Mouse (Mus musculus) heart, adult 8-10 months (tissue): ENCODE data around the gene Rnft2. TPM values are rescaled to one million over a fixed set of nuclear protein-coding genes. Genes with fewer than 3 reads are reported as not detected.
A peak's percentile ranks its signal among the peaks of the same experiment; 100 is the strongest.

Source experiments
- DNase-seq: peaks from one replicate; pipeline ENCODE4 v3.0.0; 2022; ENCODE audit warnings: low spot score
- total RNA-seq, 4 experiments: library from RNA; stranded (reverse); gene quantifications; 2 replicates each; pipeline ENCODE4 v1.2.4; 2022

Rnft2 gene
- total RNA-seq, 4 experiments from 2014 or later, result 1.8 to 2.3 (median 2.0) TPM

DNA sequence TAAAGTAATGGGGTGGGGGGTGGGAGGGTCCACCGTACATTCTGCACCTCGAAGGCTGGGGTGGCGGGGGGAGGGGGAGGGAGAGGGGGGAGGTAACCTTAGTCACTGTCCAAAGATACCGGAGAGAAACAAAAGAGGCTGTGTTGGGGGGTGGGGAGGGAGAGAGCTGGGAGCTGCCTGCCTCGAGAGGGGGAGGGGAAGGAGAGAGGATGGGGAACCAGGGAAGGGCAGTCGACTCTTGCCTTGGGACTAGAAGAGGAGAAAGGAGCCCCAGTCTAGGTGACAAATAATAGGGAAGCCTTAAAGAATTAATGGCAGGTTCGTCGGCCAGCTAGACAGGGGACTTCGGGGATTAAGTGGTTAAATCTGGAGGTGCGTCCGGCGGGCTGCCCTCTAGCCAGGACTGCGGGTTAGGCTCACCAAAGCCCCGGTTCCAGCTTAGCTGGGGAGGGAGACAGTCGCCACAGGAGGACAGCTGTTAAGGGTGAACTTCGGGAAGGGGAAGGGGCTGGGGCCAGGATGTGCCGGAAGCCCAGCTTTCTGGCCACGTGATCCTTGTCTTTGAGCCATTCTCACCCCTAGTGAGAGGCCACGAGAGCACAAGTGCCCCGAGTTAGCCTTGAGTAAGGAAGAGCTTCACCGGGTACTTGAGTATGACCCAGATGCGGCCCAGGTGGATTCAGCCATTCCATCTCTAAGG is 70.5 kb downstream of the Rnft2 start:
- no peak for DNase-seq

DNA sequence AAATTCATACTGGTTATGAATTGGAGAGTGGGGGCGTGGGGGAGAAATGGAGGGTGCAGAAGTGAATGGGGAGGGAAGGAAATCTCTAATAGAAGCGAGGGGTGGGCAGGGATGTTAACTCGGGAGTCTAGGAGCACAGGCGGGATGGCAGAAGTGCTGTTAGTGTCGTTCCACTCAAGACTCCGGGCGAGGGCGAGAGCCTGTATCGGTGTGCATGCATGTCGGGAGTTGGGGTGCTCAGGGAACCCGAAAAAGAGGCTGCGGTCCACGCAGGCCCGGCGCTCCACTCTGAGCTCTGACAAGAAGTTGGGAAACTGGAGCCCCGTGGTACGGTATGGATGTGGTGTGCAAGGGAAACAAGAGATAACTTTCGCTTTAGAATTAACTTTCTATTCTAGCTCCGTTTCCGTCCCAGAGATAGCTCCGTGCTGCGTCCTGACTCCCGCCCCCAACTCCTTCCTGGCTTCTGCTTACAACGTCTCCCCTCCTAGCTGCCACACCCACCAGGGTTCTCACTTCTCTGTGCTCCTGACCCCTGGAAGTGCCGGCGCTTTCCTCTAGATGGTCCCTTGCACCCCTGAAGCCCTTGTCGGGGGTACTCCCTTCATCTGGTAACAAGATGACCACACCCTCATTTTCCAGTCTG is 72.7 kb downstream of the Rnft2 start:
- no peak for DNase-seq

DNA sequence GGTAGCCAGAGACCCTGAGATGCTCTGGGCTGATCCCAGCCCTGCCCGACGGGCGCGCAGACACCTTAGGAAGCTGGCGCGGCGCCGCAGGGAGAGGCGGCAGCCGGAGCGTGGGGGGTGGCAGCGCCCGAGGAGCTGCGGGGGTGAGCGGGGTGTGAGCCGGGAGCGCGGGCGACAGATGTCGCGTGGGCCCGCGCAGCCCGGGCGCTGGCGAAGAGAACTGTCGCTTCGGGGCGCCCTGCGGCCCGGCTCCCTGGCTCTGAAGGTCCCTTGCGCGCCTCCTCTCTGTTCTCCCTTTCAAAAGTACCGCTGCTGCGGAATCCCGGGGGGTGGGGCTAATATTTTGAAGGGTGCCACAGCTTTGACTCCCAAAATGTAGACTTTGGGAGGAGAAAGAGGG is 73.3 kb downstream of the Rnft2 start:
- no peak for DNase-seq

DNA sequence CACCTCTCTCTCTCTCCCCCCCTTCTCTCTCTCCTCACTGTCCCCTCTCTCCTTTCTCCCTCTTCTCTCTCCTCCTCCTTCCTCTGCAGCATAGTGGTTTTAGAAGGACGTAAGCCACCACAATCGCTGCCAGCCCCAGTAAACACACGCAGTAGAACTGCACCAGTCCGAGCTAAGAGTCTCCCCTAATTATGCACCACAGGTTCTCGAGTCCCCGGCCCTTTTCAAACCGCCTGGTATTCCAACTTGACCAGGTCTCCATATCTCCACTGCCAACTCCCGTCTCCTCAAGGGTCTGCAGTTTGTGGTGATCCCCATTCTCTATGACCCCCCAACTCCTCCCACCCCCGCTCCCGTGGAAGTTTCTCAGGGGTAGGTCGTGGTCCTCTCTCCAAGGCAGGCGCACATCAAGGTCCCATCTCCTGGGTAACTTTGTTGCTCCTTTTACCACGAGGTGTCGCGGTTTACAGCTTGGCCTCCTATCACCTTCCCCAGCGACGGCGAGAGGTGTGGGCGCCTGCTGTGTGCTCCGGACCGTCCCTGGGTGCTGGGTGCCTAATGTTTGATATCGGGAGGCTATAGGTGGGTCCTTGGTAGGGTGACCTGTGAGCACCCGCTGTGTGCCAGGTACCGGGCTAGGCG is 73.9 kb downstream of the Rnft2 start:
- DNase-seq, result no peak

DNA sequence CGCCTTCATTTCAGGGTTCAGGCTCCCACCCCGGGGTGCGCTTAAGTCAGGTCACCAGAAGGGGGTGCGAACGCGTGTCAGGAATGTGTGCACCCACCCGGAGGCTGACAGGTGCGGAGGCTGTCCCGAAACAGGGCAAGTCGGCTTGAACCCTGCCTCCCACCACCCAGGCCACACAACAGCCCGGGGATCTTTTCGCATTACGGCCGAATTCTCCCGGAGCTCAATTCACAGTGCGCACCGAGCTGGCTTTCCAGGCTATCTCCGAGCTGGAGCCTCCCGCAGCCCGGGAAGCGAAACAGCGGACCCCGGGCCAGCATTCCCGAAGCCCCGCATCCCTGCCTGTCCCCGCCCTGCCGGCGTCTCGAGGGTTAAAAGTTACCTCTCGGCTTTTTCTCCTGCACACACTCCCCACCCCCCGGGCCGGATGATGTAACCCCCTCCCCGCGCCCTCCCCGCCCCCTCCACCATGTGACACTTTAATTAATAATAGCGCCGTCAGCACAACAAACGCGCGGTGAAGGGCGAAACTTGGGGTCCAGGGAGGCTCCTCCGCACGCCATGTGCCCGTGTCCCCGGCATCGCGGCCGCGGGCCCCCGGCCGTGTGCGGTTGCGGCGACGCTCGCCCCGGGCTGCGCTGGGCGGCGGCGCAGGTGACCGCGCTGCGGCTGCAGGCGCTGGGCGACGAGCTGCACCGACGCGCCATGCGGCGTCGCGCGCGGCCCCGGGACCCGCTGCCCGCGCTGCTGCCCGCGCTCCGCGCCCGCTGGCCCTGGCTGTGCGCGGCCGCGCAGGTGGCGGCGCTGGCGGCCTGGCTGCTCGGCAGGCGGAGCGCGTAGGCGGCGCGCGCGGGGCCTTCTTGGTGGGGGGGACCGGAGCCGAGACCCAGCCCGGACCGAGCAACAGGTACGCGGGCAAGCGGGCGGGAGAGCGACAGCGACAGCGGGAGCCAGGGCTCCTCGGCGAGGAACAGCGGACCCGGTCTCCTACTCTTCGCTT is 75.4 kb downstream of the Rnft2 start:
- no peak for DNase-seq

DNA sequence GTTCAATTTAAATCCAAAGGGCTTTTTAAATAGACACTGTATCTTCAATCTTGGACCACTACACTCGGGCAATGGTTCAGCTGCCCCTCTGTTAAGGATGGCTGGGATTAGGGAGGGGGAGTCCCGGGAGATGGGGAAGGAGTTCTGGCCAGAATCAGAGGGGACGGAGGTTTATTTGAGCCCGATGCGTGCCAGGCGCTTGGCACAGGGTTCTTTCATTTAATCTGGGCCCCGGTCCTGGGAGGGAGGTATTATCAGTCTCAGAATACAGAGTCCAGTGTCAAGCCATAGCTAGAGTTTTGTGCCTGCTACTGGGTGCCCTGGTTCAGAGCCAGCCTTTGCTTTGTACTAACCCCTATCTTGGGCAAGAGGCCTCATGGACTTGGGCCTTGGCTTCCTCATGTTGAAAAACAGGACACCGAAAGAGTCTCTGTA is 77.3 kb downstream of the Rnft2 start:
- DNase-seq, result no peak

DNA sequence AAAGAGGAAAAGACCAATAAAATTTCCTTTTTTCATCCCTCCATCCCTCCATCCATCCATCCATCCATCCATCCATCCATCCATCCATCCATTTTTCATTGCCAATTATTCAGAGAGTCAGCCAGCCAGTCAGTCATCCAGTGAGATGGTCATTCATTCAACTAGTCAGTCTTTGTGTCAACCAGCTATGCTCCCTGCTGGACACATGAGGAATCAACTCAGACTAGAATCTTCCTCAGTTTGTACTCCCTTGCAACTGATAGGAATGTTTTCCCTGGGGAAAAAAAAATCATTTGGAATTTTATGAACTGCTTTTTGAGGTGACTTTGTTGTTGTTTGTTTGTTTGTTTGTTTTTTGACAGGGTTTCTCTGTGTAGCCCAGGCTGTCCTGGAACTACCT is 79.5 kb downstream of the Rnft2 start:
- no peak for DNase-seq

DNA sequence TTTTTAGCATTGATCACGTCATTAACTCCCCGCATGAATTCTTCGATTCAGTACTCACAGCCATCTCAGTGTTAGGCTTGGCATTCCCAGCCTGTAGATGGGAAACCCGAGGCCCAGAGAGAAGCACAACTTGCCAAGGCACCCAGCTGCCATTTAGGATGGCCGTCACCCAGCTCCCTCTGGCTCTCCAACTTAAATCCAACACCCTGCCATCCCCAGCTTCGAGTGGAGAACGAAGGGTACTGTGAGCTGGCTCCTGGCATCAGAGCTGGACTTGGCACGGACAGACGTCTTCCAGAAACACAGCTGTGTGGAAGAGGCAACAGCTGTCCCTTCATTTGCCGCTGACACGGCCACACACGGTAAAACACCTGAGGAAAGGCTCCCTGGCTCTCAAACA is 80.3 kb downstream of the Rnft2 start, which contains the start of gene Hrk:
Hrk (plus strand) TSS at position 68 of the 400 bp plus-strand sequence.
- no peak for DNase-seq

DNA sequence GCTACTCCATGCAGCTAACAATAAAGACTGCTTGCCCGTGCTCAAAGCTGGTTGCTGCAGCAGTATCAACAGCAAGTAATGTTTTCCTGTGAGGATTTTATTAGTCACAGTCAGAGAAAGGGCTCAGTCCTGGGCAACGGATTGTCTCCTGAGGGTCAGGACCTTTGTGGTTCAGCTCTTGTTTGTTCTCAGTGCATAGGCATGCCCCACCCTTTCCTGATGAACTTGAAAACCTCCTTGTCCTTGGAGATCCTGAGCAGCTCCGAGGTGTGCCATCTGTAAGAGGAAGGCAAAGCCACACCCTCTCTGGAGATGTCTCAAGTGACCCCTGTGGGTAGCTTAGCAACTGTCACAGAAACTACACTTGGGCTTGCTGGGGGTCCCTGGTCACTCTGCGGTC is 84.2 kb downstream of the Rnft2 start:
- DNase-seq, result no peak

DNA sequence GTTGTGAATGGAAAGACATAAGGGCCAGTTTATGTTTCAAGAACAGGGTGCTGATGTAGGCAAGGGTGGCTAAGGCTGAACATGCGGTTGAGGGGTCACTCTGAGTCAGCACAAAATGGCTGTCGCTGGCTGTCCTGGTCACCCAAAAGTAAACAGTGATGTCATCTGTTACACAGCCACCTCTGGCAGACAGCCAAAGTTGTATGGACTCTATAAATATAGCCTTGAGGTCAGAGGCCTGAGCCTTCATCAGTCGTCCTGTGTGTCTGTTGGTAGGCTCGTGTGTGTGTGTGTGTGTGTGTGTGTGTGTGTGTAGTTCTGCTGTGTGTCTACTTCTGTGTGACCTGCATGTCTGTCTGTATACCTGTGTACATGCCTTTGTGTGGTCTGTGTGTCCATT is 87.9 kb downstream of the Rnft2 start:
- no peak for DNase-seq

DNA sequence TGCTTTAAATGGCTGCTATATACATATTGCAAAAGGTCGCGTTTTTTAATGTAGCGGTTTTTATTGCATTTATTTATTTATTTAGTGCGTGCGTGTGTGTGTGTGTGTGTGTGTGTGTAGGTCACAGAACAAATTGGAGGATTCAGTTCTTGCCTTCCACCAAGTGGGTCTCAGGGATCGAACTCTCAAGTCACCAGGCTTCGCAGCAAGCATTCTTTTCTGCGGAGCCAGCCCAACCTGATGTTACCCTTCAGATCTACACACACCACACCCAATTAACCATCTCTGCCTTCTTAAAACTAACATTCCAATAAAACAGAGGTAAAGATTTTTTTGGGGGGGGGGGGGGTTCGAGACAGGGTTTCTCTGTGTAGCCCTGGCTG is 89.4 kb downstream of the Rnft2 start:
- DNase-seq, result no peak

DNA sequence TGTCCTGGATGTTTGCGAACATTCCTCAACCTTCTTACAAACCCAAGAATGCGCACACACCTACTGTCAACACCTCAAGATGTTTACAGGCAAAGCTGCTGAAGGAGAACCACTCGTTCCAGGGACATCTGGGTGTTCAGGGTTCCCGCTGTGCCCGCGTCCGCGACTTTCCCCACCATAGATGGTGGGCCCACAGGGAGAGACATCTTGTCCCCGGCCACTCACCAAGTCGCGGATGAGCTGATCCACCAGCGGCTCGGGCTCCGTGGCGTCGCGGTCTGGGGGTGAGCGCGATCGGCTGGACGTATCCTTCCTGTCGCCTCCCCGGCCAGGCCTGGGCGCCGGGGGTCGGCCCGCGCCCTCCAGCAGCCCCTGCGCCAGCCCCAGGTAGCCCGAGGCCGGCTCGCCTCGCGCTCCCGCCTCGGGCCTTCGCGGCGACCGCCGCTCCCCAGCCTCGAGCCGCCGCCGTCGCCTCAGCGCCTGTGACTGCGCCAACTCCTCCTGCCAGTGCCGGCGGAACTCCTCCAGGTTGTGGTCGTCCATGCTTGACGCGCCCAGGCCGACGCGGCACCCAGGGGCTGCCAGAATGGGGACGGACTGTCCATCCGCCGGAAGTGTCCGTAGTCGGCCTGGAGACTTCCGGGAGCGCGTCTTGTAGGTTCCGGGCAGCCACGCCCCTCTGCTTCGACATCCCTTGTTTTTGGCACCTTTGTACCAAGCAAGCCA is 89.9 kb downstream of the Rnft2 start, which contains the start of gene Fbxw8:
Fbxw8 (minus strand) TSS at position 626 of the 726 bp plus-strand sequence.
- DNase-seq, result peak; percentile 75

DNA sequence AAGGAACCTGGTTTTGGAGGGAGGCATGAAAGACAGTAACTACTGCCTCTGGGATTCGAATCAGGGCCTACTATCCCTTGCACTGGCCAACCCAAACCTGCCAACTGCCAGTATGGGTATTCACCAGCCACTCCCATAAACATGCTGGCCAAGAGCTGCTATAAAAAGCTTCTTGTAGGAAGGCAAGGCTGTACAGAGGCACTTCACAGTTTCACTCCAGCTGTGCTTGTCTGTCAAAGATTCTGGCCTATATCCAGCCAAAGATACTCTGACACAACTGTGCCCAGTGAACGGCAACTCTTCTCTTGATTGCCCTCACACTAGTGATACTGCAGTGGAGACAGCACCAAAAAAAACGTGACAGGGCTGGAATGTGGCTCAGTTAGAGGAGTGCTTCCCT is 95.2 kb downstream of the Rnft2 start:
- DNase-seq, result peak; percentile 43

DNA sequence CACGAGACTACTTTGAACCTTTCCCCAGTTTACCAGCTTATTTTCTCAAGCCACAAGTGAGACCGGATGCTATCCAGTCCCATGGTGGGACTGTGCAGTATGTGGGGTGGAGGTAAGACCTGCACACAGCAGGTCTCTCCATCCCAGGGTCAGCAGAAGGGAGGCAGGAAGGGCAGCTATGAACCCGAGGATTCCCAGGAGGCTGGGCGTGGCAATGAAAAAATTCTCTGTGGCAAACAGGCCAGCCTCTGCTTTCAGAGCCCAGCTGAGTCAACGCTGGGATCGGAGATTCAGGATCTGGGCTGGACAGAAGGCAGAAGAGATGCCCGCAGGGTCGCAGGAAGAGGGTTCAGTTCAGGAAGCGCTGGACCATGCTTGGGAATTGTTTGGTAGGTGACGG is 97.7 kb downstream of the Rnft2 start:
- no peak for DNase-seq

DNA sequence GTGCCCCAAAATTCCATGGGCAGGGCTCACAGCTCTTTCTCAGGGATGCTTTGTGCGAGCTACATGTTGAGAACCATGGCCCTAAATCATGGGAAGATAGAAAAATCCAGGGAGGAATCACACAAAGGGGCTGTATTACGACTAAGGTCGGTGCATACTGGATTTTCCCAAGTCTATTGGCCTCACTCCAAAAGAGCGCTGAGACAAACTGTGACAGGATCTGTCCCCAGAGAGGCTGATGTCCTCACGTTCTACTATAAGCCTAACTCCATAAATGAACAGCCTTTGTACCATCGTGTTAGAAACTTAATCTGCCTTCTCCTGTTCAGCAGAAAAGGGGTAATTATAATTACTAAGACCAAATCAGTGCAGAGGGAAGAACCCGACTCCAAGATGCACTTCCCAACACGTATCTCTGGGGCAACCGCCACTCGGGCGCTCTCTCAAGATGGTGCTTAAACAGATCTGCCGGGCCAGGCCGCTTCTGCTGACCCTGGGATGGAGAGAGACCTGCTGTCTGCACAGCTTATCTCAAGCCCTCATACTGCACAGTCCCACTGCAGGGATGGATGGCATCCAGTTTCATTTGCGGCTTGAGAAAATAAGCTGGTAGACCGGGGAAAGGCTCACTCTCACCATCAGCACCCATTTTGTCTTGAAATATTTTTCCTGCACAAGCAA is 98.8 kb downstream of the Rnft2 start:
- DNase-seq, result peak; percentile 72

DNA sequence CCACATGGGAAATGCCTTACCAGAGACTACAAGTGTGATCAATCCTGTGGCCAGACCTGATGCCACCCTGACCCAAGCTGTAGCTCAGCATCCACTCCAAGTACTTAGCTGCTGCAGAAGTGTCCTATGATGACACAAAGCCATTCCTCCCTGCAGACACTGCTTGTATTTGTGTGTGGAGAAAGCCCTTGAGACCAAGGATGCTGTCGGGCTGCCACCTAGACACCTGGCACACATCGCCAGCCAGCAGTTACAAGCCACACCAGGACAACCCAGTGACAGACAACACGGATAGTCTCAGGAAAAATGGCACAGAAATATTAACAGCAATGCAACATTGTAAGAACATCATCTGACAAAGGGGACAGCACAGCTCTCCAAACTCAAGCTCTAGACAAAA is 99.5 kb downstream of the Rnft2 start:
- no peak for DNase-seq

DNA sequence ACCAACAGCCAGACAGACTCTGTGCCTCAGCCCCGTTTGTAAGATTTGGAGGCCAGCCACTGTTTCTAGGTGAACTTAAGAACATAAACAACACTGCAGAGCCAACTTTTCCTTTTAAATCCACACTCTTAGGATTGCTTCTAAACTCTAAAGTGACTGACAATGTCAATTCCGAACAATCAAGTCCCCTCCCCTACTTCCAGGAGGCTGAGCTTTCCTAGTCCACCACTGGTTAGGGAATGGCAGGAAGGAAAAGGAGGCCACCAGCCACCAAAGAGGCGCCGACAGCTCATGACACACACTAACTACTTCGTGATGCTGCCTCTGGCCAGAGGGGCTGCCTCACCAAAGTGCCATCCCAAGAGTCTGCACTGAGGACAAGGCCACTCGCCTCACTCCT is 100.1 kb downstream of the Rnft2 start:
- no peak for DNase-seq

DNA sequence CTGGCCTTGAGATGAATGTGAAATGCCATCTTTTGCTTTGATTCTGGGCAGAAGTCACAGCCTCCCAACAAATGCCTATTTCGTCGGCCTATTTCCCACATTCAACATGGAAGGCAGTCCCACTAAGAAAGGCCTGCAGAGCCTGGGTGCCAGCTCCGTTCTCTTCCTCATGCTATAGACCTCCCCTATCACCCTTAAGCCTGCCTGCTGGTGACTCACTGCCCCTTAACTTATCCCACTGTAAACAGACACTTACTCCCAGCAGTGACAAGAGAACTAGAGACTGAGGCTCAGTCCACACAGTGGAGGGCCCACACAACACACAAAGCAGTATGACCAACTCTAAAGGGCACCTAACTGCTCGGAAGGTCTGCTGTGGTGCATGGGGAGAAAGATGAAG is 100.6 kb downstream of the Rnft2 start:
- DNase-seq, result no peak

DNA sequence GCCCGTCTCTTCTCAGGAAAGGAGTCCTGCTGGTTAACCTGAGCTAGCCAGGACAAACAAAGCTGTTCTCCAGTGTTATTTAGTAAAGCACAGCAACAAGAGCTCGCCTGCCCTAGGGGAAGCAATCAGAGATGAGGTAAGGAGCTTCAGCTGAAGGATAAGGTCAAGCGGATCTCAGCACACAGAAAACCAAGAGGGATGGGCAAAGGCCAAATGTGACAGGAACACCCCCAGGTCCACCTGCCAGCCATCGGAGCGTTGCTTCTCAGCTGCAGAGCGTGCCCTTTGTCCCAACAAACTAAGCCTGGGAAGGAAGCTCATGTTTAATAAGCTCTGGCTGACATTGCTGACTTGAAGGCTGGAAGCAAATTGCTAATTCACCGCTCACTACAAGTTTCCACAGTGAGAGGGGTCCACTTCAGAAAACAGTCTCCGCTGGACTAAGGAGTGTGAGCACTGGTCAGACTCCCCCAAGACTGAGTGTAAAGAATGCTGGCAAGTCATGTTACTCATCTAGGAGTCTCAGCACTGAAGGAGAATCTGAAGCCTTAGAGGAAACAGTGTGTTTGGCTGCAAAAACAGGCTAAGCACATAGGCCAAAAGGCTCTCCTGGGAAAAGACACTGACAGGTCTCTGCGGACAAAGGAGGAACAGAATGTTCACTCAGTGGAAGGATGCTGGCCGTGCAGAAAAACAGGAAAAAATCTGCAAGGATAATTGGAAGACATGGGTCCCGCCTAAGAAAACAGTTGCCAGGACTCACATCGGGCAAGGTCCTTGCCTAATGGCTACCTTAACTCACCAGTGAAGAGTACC is 101.5 kb downstream of the Rnft2 start:
- peak; percentile 89 for DNase-seq

DNA sequence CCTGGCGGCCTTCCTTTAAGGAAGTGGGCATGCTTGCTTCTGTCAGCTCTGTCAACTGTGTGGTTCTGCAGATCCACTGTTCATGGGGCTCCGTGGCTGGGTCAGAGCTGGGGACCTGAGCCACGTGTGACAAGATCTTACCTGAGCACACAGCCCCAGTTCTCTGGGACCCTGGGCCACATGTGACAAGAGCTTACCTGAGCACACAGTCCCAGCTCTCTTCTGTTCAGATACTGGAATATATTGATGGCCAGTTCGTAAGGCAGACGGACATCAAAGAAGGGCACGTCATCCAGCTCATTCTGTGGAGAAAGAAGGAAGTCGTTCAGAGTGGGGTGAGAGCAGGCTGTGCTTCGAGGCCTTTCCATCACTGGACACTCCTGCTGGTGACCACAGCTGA is 102.4 kb downstream of the Rnft2 start:
- DNase-seq, result no peak
